Mouse (Mus musculus) ES-E14 (cell line): ENCODE results near the gene Atf7ip.

Experiments used
- HCFC1 ChIP-seq: IDR thresholded peaks from 2 replicates; pipeline ENCODE4 v1.6.1; 2012; ENCODE audit warnings: low read length, inconsistent platforms, borderline replicate concordance; ENCODE audit not compliant: insufficient read depth
- MAFK ChIP-seq: IDR thresholded peaks from 2 replicates; pipeline ENCODE4 v1.6.1; 2014; ENCODE audit warnings: mild to moderate bottlenecking, low read depth, low read length, inconsistent platforms; ENCODE audit not compliant: insufficient read depth
- ZC3H11A ChIP-seq: IDR thresholded peaks from 2 replicates; pipeline ENCODE4 v1.6.1; 2012; ENCODE audit warnings: low read depth, mild to moderate bottlenecking, inconsistent platforms, low read length, borderline replicate concordance
- ZNF384 ChIP-seq: IDR thresholded peaks from 2 replicates; pipeline ENCODE4 v1.6.1; 2012; ENCODE audit warnings: low read depth, low read length, inconsistent platforms

DNA sequence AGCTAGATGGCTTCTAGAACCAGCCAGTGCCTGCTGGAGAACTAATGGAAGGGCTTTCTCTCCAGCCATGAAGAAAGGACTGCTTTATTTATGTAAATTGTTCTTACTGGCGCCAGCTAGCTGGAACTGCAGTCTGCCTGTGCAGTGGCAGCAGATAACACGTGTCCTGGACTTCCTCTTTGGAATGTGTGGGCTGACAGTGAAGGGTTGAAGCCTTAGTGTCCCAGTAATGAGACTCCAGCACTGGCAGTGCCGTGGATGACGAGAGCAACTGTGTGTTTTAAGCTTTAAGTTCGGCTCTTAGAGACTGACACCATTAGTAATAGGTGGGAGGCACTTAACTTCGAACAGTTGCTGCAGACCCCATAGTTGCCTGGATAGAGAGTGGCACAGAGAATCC lies 37.2 kb downstream of the Atf7ip start:
- TF ChIP-seq MAFK, result no peak
- TF ChIP-seq ZNF384, result no peak
- TF ChIP-seq ZC3H11A, result no peak
- TF ChIP-seq HCFC1, result no peak
